Mouse (Mus musculus) neural tube, embryonic 12.5 days (tissue): ENCODE measurements around the gene Plppr4. TPM values are rescaled to one million over a fixed set of nuclear protein-coding genes. Genes with fewer than 3 reads are reported as not detected.

Experiments
- microRNA-seq: library from miRNA; unstranded; fragments of <30 nt; microRNA quantifications from one replicate; pipeline ENCODE4, GENCODE M21; 2017
- polyA plus RNA-seq: library from polyadenylated mRNA; unstranded; fragments of >200 nt; fragmentation: Nextera tagmentation; extraction: Ambion mirVana; gene quantifications from 2 replicates; pipeline ENCODE4 v1.2.1, GENCODE M21; 2016

Plppr4 gene
- polyA plus RNA-seq, 1 experiment from 2014 or later: 0.76 TPM

Small RNA genes lying within 50 kb of the gene (microRNA-seq; reads per million reads assigned to microRNA genes)
- gene Gm22408: not detected

Other genes starting within 250 kb of the Plppr4 start
- 0.92 and 1.1 TPM in 2 replicates for gene Plppr5, start 214.0 kb upstream of the Plppr4 start, polyA plus RNA-seq